Mouse (Mus musculus) hindbrain, embryonic 14.5 days (tissue): ENCODE results near the gene Acbd4. TPM values are rescaled to one million over a fixed set of nuclear protein-coding genes. Genes with fewer than 3 reads are reported as not detected.
A peak's percentile ranks its signal among the peaks of the same experiment; 100 is the strongest.

ENCODE experiments used
- ATAC-seq: fragments of 200-750 bp; cut with Nextera tagmentation; 2 replicates; pipeline ENCODE4 v1.8.0; 2017; ENCODE audit warnings: moderate number of reproducible peaks, mild to moderate bottlenecking, moderate TSS enrichment, moderate library complexity; ENCODE audit not compliant: low FRiP score
- DNase-seq: peaks from one replicate; pipeline ENCODE4 v3.0.0-alpha.2; 2015; ENCODE audit warnings: low spot score
- H3K27ac ChIP-seq: fragments of 300-500 bp; sonication (generic); 2 replicates; pipeline ENCODE4 v1.5.1; 2014; ENCODE audit warnings: mild to moderate bottlenecking, moderate library complexity
- H3K27me3 ChIP-seq: fragments of 300-500 bp; sonication (generic); 2 replicates; pipeline ENCODE4 v1.6.1; 2014; ENCODE audit warnings: mild to moderate bottlenecking, low read length, mixed read lengths; ENCODE audit not compliant: control insufficient read depth, insufficient read depth
- H3K36me3 ChIP-seq: fragments of 300-500 bp; sonication (generic); replicated peaks from 2 replicates; pipeline ENCODE4 v1.6.1; 2014; ENCODE audit not compliant: control insufficient read depth, insufficient read depth
- H3K4me1 ChIP-seq: fragments of 300-500 bp; sonication (generic); replicated peaks from 2 replicates; pipeline ENCODE4 v1.6.1; 2014; ENCODE audit warnings: antibody characterized with exemption, low read length, mixed read lengths; ENCODE audit not compliant: control insufficient read depth, insufficient read depth
- H3K4me2 ChIP-seq: fragments of 300-500 bp; sonication (generic); replicated peaks from 2 replicates; pipeline ENCODE4 v1.6.1; 2014; ENCODE audit warnings: mild to moderate bottlenecking, moderate library complexity
- H3K4me3 ChIP-seq: fragments of 300-500 bp; sonication (generic); replicated peaks from 2 replicates; pipeline ENCODE4 v1.5.1; 2014; ENCODE audit warnings: mild to moderate bottlenecking, low read length
- H3K9ac ChIP-seq: fragments of 300-500 bp; sonication (generic); 2 replicates; pipeline ENCODE4 v1.6.1; 2014
- H3K9me3 ChIP-seq: fragments of 300-500 bp; sonication (generic); 2 replicates; pipeline ENCODE4 v1.6.1; 2016; ENCODE audit warnings: low read length; ENCODE audit not compliant: control insufficient read depth
- WGBS: fragments of 180-500 bp; shearing (Covaris S2); extraction: QIAGEN DNeasy Blood & Tissue Kit; methylation state at CpG from one replicate; pipeline ENCODE4 v1.1.7; 2014; 5-methylcytosine and 5-hydroxymethylcytosine counted together
- polyA plus RNA-seq: library from polyadenylated mRNA; unstranded; fragments of >200 nt; fragmentation: Nextera tagmentation; extraction: Ambion mirVana; gene quantifications from 2 replicates; pipeline ENCODE4 v1.2.1, GENCODE M21; 2014

Acbd4 gene
- polyA plus RNA-seq, 1 experiment from 2014 or later = 10.6 TPM

- Histone ChIP-seq H3K4me1 (peaks cover 6% of the 10 kb centered on the region), H3K27ac (no peak overlapping the region), H3K4me3 (peak overlapping the region; percentile 24), H3K9me3 (no peaks in the 10 kb centered on the region), H3K27me3 (peaks cover 35% of the 10 kb centered on the region), H3K36me3 (no peaks in the 10 kb centered on the region), H3K9ac (peak overlapping the region; percentile 51), H3K4me2 (peak overlapping the region; percentile 46)
- DNase-seq = peak; percentile 28
- WGBS = under 1% methylated on average over 42 of the region's 43 CpGs
- ATAC-seq = peak; percentile 51; the same call in 1 of the 2 replicates
Observed at GRCm38 (mm10) chr11:103080323-103081091, 21.0 kb upstream of the Acbd4 start.

DNA sequence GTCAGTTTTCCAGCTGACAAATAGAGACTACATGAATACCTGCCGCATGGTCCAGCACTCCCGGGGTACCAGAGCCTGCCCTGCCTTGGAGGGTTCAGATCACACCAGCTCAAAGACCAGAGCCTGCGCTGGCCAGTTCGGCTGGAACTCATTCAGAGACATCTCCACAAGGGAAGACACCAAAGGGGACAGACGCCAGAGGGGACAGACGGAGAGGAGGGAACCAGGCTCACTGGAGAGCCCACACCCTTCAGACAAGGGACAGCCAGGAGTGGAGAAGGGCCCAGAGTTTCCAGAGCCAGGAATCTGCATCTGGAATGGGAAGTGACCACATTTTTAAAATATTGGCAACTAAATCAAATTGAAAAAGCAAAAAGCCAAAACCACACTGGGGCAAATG, 19.9 kb upstream of the Acbd4 start:
- Histone ChIP-seq H3K4me2 (no peak overlapping the region), H3K4me3 (no peak overlapping the region), H3K9ac (no peak overlapping the region), H3K4me1 (peaks cover 6% of the 10 kb centered on the region), H3K9me3 (no peaks in the 10 kb centered on the region), H3K27ac (no peak overlapping the region), H3K27me3 (peaks cover 35% of the 10 kb centered on the region), H3K36me3 (no peaks in the 10 kb centered on the region)
- WGBS = 54% methylated on average over 6 of the region's 6 CpGs
- no peak for DNase-seq
- ATAC-seq = no peak

- Histone ChIP-seq H3K27me3 (peaks cover 10% of the 10 kb centered on the region; the same call in 1 of the 2 replicates), H3K9me3 (no peaks in the 10 kb centered on the region), H3K4me1 (no peaks in the 10 kb centered on the region), H3K4me2 (no peak overlapping the region), H3K36me3 (no peaks in the 10 kb centered on the region), H3K4me3 (no peak overlapping the region), H3K9ac (no peak overlapping the region), H3K27ac (no peak overlapping the region)
- DNase-seq (no peak), ATAC-seq (no peak)
- 92% methylated on average over 7 of the region's 7 CpGs for WGBS
Observed at GRCm38 (mm10) chr11:103093306-103093705, 8.2 kb upstream of the Acbd4 start.

- WGBS = 75% methylated on average over 20 of the region's 20 CpGs
- H3K4me1 ChIP-seq = no peaks in the 10 kb centered on the region
- H3K27me3 ChIP-seq = peaks cover 10% of the 10 kb centered on the region; the same call in 1 of the 2 replicates
- H3K27ac ChIP-seq = no peak overlapping the region
- H3K9ac ChIP-seq = no peak overlapping the region
- H3K9me3 ChIP-seq = no peaks in the 10 kb centered on the region
- DNase-seq = no peak
- H3K36me3 ChIP-seq = no peaks in the 10 kb centered on the region
- H3K4me2 ChIP-seq = no peak overlapping the region
- no peak overlapping the region for H3K4me3 ChIP-seq
- ATAC-seq = no peak
Observed at GRCm38 (mm10) chr11:103093862-103094833, 7.3 kb upstream of the Acbd4 start.

DNA sequence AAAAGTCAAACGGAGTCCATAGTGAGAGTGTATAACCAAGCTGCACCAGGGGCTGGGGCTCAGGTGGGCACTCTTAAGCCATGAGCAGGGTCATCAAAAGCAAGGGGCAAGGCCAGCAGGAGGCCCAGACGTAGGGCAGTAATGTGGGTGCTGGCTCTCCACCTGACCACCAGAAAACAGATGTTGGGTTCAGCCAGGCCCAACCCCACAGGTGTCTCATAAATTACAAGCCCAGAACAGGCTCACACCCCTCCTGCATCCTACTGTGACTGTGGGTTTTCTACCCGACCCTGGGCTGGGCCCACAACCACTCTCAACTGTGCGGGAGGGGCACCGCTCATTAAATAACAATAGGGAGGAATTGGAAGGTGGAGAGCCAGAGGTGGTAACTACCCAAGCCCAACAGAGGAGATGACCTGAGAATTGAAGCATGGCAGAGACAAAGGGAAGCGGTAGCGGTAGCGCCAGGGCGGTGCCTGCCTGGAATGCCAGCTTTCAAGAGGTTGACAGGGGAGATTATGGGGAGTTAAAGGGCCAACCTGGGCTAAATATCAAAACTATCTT, 6.3 kb upstream of the Acbd4 start:
- Histone ChIP-seq H3K27me3 (peaks cover 20% of the 10 kb centered on the region), H3K9me3 (no peaks in the 10 kb centered on the region), H3K9ac (no peak overlapping the region), H3K4me3 (no peak overlapping the region), H3K36me3 (no peaks in the 10 kb centered on the region), H3K4me1 (no peaks in the 10 kb centered on the region), H3K4me2 (no peak overlapping the region), H3K27ac (no peak overlapping the region)
- no peak for DNase-seq
- 49% methylated on average over 9 of the region's 9 CpGs for WGBS
- ATAC-seq = no peak

DNA sequence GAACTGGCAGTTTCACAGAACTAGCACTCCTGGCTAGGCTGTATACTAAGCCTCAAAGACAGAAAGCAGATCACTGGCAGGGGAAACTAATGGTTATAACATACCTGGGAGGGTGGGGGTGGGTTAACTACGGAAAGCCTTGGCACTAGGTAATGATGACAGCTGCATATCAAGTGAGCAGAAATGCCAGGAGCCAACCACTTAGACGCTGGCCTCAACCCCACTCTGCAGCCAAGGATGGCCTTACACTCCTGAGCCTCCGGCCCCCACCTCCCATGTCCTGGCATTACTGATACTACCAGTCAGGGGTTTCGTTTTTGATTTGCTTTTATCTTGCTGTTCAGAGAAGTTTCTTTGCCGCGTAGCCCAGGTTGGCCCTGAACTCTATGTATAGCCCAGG, 5.7 kb upstream of the Acbd4 start:
- H3K36me3 ChIP-seq = no peaks in the 10 kb centered on the region
- H3K9me3 ChIP-seq = no peaks in the 10 kb centered on the region
- H3K27ac ChIP-seq = no peak overlapping the region
- H3K4me1 ChIP-seq = no peaks in the 10 kb centered on the region
- no peak overlapping the region for H3K4me3 ChIP-seq
- ATAC-seq (no peak), DNase-seq (no peak)
- 93% methylated on average over 6 of the region's 6 CpGs for WGBS
- H3K9ac ChIP-seq = no peak overlapping the region
- H3K4me2 ChIP-seq = no peak overlapping the region
- H3K27me3 ChIP-seq = peaks cover 26% of the 10 kb centered on the region

DNA sequence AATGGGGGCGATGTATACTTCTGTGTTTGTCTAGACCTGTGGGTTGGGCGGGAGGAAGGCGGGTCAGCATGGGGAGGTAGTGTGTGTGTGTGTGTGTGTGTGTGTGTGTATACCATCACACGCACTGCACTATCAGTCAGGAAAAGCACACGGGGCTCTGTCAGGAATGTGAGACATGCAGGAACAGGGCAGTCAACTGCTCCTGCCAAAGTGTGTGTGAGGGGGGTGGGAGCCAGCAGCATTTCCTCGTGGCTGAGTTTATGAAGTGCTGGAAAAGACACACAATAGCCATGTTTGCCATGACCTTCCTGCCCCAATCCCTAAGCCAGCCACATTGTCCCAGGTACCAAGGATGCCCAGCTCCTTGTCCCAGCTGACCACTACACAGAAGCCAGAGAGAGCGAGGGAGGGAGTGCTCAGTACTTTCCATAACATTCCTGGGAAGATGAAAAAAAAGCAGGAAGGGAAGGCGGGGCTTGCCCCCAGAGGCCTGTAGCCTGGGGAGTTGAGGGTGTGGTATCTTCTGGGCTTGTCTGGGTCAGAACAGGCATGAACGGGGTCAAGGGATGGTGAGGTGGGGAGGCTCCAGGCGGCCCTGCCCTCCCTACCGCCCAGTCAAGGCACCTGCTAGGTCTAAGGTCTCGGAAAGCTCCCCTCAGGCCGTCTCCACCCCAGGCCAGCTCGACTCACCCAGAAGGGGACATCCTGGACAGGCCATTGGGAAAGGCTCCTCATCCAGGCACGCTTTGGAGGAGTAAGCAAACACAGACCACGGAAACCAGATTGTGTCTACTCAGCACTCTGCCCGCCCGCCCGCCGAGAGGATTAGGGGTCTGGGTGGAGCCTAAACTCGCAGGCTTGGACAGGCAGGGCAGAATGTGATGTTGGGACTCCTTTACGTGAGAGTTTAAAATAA, 4.2 kb upstream of the Acbd4 start:
- 35% methylated on average over 22 of the region's 22 CpGs for WGBS
- ATAC-seq = no peak
- H3K9me3 ChIP-seq = no peaks in the 10 kb centered on the region
- H3K27ac ChIP-seq = no peak overlapping the region
- H3K4me1 ChIP-seq = peaks cover 6% of the 10 kb centered on the region; the same call in 1 of the 2 replicates
- no peak for DNase-seq
- peaks cover 40% of the 10 kb centered on the region for H3K27me3 ChIP-seq
- H3K36me3 ChIP-seq = no peaks in the 10 kb centered on the region
- no peak overlapping the region for H3K4me2 ChIP-seq
- no peak overlapping the region for H3K4me3 ChIP-seq
- no peak overlapping the region for H3K9ac ChIP-seq

DNA sequence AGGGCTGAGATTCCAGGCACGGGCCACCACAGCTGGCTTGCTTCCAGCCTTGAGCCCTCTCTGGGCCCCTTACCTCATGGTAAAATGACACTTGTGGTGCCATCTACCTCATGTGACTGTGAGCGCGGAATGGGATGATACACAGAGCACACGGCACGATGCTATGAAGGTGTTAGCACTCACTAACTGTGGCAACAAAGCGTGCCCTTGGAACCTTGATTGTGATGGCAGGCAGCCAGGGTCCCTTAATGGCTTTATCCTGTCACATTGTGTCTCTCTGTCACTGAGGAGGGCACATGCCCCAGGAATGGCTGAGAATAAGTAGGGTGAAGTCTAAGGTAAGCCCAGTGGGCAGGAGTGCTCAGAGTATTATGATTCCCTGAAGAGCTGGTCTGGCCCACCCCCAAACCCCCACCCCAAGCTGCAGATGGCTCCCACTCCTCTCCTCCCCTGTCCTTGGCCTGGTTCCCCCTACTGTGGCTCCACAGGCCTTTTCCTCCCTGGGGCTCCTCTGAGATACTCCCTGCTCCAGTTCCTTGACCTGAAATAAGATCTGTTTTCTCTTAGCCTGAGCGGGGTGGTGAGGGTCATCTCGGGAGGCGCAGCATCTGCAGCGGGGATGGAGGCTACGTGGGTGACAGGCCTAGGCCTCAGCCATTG, 2.8 kb upstream of the Acbd4 start:
- Histone ChIP-seq H3K36me3 (no peaks in the 10 kb centered on the region), H3K4me3 (no peak overlapping the region), H3K4me2 (no peak overlapping the region), H3K27ac (no peak overlapping the region), H3K9me3 (no peaks in the 10 kb centered on the region), H3K27me3 (peaks cover 45% of the 10 kb centered on the region), H3K9ac (no peak overlapping the region), H3K4me1 (peaks cover 10% of the 10 kb centered on the region; the same call in 1 of the 2 replicates)
- 59% methylated on average over 11 of the region's 11 CpGs for WGBS
- DNase-seq (no peak), ATAC-seq (no peak)
